Mouse (Mus musculus) left cerebral cortex, postnatal 10 days (tissue): ENCODE measurements at regions not wholly inside any gene's neighbourhood (a gene's known extent, or its start where the extent isn't known, plus 50 kb on each side); places are given as distances from the start of the nearest gene placed in this dataset.
"Not testable (repeated sequence)": the region's sequence is repeated elsewhere in the genome, so short reads cannot be mapped to it uniquely, and the experiment has no call there.

Experiments used
- DNase-seq, 2 experiments: peaks; one replicate each; pipeline ENCODE4 v3.0.0; 2021 to 2022; ENCODE audit warnings: low spot score in 2 of 2, mixed read lengths in 1 of 2; ENCODE audit errors: extremely low spot score in 1 of 2
- intact Hi-C: fragments of 180-260 bp; cut with DNase I; formaldehyde crosslinking; loops from one replicate; pipeline ENCODE4 v1.15.1; 2025

GRCm38 (mm10) chr19:33010886-33011446 is 253.7 kb downstream of the Pten start:
- intact Hi-C loops = no loop called here
- no peak for DNase-seq

- intact Hi-C loops, DNase-seq: not testable (repeated sequence)
Observed at GRCm38 (mm10) chr19:33014879-33015278, 257.6 kb downstream of the Pten start.

- no peak for DNase-seq
- intact Hi-C loops = no loop called here
Observed at GRCm38 (mm10) chr19:33021161-33021560, 263.9 kb downstream of the Pten start.

GRCm38 (mm10) chr19:33022839-33023428 is 265.6 kb downstream of the Pten start:
- no peak for DNase-seq

GRCm38 (mm10) chr19:33029688-33030444 is 272.6 kb downstream of the Pten start:
- intact Hi-C loops = no loop called here
- DNase-seq = no peak

More at GRCm38 (mm10) chr19:33022839-33023428, 265.6 kb downstream of the Pten start:
- intact Hi-C loops = no loop called here

GRCm38 (mm10) chr19:33040512-33040911 is 283.2 kb downstream of the Pten start:
- DNase-seq = no peak
- intact Hi-C loops = no loop called here

GRCm38 (mm10) chr19:33040991-33041390 is 283.7 kb downstream of the Pten start:
- intact Hi-C loops = no loop called here

GRCm38 (mm10) chr19:33042760-33043159 is 285.5 kb downstream of the Pten start:
- no peak for DNase-seq
- intact Hi-C loops = no loop called here

More at GRCm38 (mm10) chr19:33040991-33041390, 283.7 kb downstream of the Pten start:
- DNase-seq = no peak

- DNase-seq = no peak
- intact Hi-C loops = no loop called here
Observed at GRCm38 (mm10) chr19:33043696-33044095, 286.4 kb downstream of the Pten start.

- intact Hi-C loops = no loop called here
- DNase-seq = no peak
Observed at GRCm38 (mm10) chr19:33048754-33049442, 291.6 kb downstream of the Pten start.

GRCm38 (mm10) chr19:33053199-33053867 is 296.0 kb downstream of the Pten start:
- DNase-seq = no peak
- intact Hi-C loops = no loop called here

- DNase-seq = no peak
- intact Hi-C loops = no loop called here
Observed at GRCm38 (mm10) chr19:33056372-33056791, 299.1 kb downstream of the Pten start.

- DNase-seq = no peak
- intact Hi-C loops = no loop called here
Observed at GRCm38 (mm10) chr19:33061006-33061405, 303.7 kb downstream of the Pten start.

- DNase-seq = no peak
- intact Hi-C loops = no loop called here
Observed at GRCm38 (mm10) chr19:33062165-33063058, 305.1 kb downstream of the Pten start.

- intact Hi-C loops = no loop called here
- DNase-seq = peak; percentile 12 to 45
Observed at GRCm38 (mm10) chr19:33065274-33066200, 308.2 kb downstream of the Pten start.

GRCm38 (mm10) chr19:33068351-33068955 is 311.2 kb downstream of the Pten start:
- no peak for DNase-seq
- intact Hi-C loops = no loop called here

- intact Hi-C loops = no loop called here
- no peak for DNase-seq
Observed at GRCm38 (mm10) chr19:33069761-33070160, 312.5 kb downstream of the Pten start.
